Mouse (Mus musculus): Measurements from ENCODE around the gene Fbxo46. TPM values are rescaled to one million over a fixed set of nuclear protein-coding genes. Genes with fewer than 3 reads are reported as not detected.

Fbxo46 gene
- total RNA-seq, 2 experiments from 2014 or later, result 0.77 to 2.1 TPM

Other genes starting within 250 kb of the Fbxo46 start
- gene Pglyrp1, start 248.5 kb upstream of the Fbxo46 start, total RNA-seq (2015; ENCODE audit: low replicate concordance), result 330 and 397 TPM in 2 replicates
- gene Pglyrp1, start 248.5 kb upstream of the Fbxo46 start, total RNA-seq (2017; ENCODE audit: low replicate concordance), result 26.8 and 56.7 TPM in 2 replicates
- 5.2 TPM in 1 of 2 replicates, not detected in the other for gene Ccdc61, start 209.4 kb upstream of the Fbxo46 start, total RNA-seq (2015; ENCODE audit: low replicate concordance)
- 5.8 and 16.9 TPM in 2 replicates for gene Ccdc61, start 209.4 kb upstream of the Fbxo46 start, total RNA-seq (2017; ENCODE audit: low replicate concordance)
- gene Nova2, start 194.0 kb upstream of the Fbxo46 start, total RNA-seq (2015; ENCODE audit: low replicate concordance), result not detected in 2 replicates
- not detected in 2 replicates for gene Nova2, start 194.0 kb upstream of the Fbxo46 start, total RNA-seq (2017; ENCODE audit: low replicate concordance)
- not detected in 2 replicates for gene Nanos2, start 132.5 kb upstream of the Fbxo46 start, total RNA-seq (2015; ENCODE audit: low replicate concordance)
- gene Nanos2, start 132.5 kb upstream of the Fbxo46 start, total RNA-seq (2017; ENCODE audit: low replicate concordance), result not detected in 2 replicates
- not detected in 2 replicates for gene Mypop, start 128.6 kb upstream of the Fbxo46 start, total RNA-seq (2015; ENCODE audit: low replicate concordance)
- gene Mypop, start 128.6 kb upstream of the Fbxo46 start, total RNA-seq (2017; ENCODE audit: low replicate concordance), result 0.43 TPM in 1 of 2 replicates, not detected in the other
- gene Irf2bp1, start 115.8 kb upstream of the Fbxo46 start, total RNA-seq (2015; ENCODE audit: low replicate concordance), result 5.6 and 7.3 TPM in 2 replicates
- 0.77 and 3.9 TPM in 2 replicates for gene Irf2bp1, start 115.8 kb upstream of the Fbxo46 start, total RNA-seq (2017; ENCODE audit: low replicate concordance)
- gene Foxa3, start 96.3 kb upstream of the Fbxo46 start, total RNA-seq (2015; ENCODE audit: low replicate concordance), result not detected in 2 replicates
- not detected in 2 replicates for gene Foxa3, start 96.3 kb upstream of the Fbxo46 start, total RNA-seq (2017; ENCODE audit: low replicate concordance)
- 15.2 and 35.9 TPM in 2 replicates for gene Sympk, start 95.5 kb upstream of the Fbxo46 start, total RNA-seq (2015; ENCODE audit: low replicate concordance)
- gene Sympk, start 95.5 kb upstream of the Fbxo46 start, total RNA-seq (2017; ENCODE audit: low replicate concordance), result 7.8 and 21.0 TPM in 2 replicates
- not detected in 2 replicates for gene Rsph6a, start 65.2 kb upstream of the Fbxo46 start, total RNA-seq (2015; ENCODE audit: low replicate concordance)
- not detected in 2 replicates for gene Rsph6a, start 65.2 kb upstream of the Fbxo46 start, total RNA-seq (2017; ENCODE audit: low replicate concordance)
- 1.9 and 3.1 TPM in 2 replicates for gene Dmwd, start 43.6 kb upstream of the Fbxo46 start, total RNA-seq (2015; ENCODE audit: low replicate concordance)
- 1.0 and 2.6 TPM in 2 replicates for gene Dmwd, start 43.6 kb upstream of the Fbxo46 start, total RNA-seq (2017; ENCODE audit: low replicate concordance)
- 3.8 TPM in 1 of 2 replicates, not detected in the other for gene Dmpk, start 36.0 kb upstream of the Fbxo46 start, total RNA-seq (2015; ENCODE audit: low replicate concordance)
- 4.3 and 6.0 TPM in 2 replicates for gene Dmpk, start 36.0 kb upstream of the Fbxo46 start, total RNA-seq (2017; ENCODE audit: low replicate concordance)
- gene Six5, start 25.3 kb upstream of the Fbxo46 start, total RNA-seq (2015; ENCODE audit: low replicate concordance), result 0.42 TPM in 1 of 2 replicates, not detected in the other
- not detected in 2 replicates for gene Six5, start 25.3 kb upstream of the Fbxo46 start, total RNA-seq (2017; ENCODE audit: low replicate concordance)
- not detected in 2 replicates for gene Gm4969, start 1.5 kb upstream of the Fbxo46 start, total RNA-seq (2015; ENCODE audit: low replicate concordance)
- gene Gm4969, start 1.5 kb upstream of the Fbxo46 start, total RNA-seq (2017; ENCODE audit: low replicate concordance), result 0.28 TPM in 1 of 2 replicates, not detected in the other
- 1.3 and 6.7 TPM in 2 replicates for gene Qpctl, start 29.4 kb downstream of the Fbxo46 start, total RNA-seq (2015; ENCODE audit: low replicate concordance)
- 0.70 and 1.3 TPM in 2 replicates for gene Qpctl, start 29.4 kb downstream of the Fbxo46 start, total RNA-seq (2017; ENCODE audit: low replicate concordance)
- gene Snrpd2, start 29.9 kb downstream of the Fbxo46 start, total RNA-seq (2015; ENCODE audit: low replicate concordance), result 15.0 TPM in 2 replicates
- 20.2 and 22.0 TPM in 2 replicates for gene Snrpd2, start 29.9 kb downstream of the Fbxo46 start, total RNA-seq (2017; ENCODE audit: low replicate concordance)
- 0.42 TPM in 1 of 2 replicates, not detected in the other for gene Gipr, start 46.3 kb downstream of the Fbxo46 start, total RNA-seq (2015; ENCODE audit: low replicate concordance)
- not detected in 2 replicates for gene Gipr, start 46.3 kb downstream of the Fbxo46 start, total RNA-seq (2017; ENCODE audit: low replicate concordance)
- gene Eml2, start 56.6 kb downstream of the Fbxo46 start, total RNA-seq (2015; ENCODE audit: low replicate concordance), result 1.5 and 2.1 TPM in 2 replicates
- gene Eml2, start 56.6 kb downstream of the Fbxo46 start, total RNA-seq (2017; ENCODE audit: low replicate concordance), result 2.8 and 3.7 TPM in 2 replicates
- gene Gpr4, start 92.7 kb downstream of the Fbxo46 start, total RNA-seq (2015; ENCODE audit: low replicate concordance), result 0.19 TPM in 1 of 2 replicates, not detected in the other
- gene Gpr4, start 92.7 kb downstream of the Fbxo46 start, total RNA-seq (2017; ENCODE audit: low replicate concordance), result not detected in 2 replicates
- 6.5 and 7.7 TPM in 2 replicates for gene Opa3, start 108.5 kb downstream of the Fbxo46 start, total RNA-seq (2015; ENCODE audit: low replicate concordance)
- gene Opa3, start 108.5 kb downstream of the Fbxo46 start, total RNA-seq (2017; ENCODE audit: low replicate concordance), result 2.1 and 5.6 TPM in 2 replicates
- 34.6 and 35.9 TPM in 2 replicates for gene Vasp, start 152.0 kb downstream of the Fbxo46 start, total RNA-seq (2015; ENCODE audit: low replicate concordance)
- 32.5 and 56.6 TPM in 2 replicates for gene Vasp, start 152.0 kb downstream of the Fbxo46 start, total RNA-seq (2017; ENCODE audit: low replicate concordance)
- gene Ppm1n, start 160.2 kb downstream of the Fbxo46 start, total RNA-seq (2015; ENCODE audit: low replicate concordance), result not detected in 2 replicates
- gene Ppm1n, start 160.2 kb downstream of the Fbxo46 start, total RNA-seq (2017; ENCODE audit: low replicate concordance), result not detected in 2 replicates
- gene Rtn2, start 162.8 kb downstream of the Fbxo46 start, total RNA-seq (2015; ENCODE audit: low replicate concordance), result not detected in 2 replicates
- gene Rtn2, start 162.8 kb downstream of the Fbxo46 start, total RNA-seq (2017; ENCODE audit: low replicate concordance), result not detected in 2 replicates
- 2.9 and 3.1 TPM in 2 replicates for gene Fosb, start 190.2 kb downstream of the Fbxo46 start, total RNA-seq (2015; ENCODE audit: low replicate concordance)
- 2.2 and 3.8 TPM in 2 replicates for gene Fosb, start 190.2 kb downstream of the Fbxo46 start, total RNA-seq (2017; ENCODE audit: low replicate concordance)
- 8.6 and 8.8 TPM in 2 replicates for gene Ercc1, start 224.9 kb downstream of the Fbxo46 start, total RNA-seq (2015; ENCODE audit: low replicate concordance)
- 4.6 and 5.2 TPM in 2 replicates for gene Ercc1, start 224.9 kb downstream of the Fbxo46 start, total RNA-seq (2017; ENCODE audit: low replicate concordance)
- 1.2 and 1.9 TPM in 2 replicates for gene Cd3eap, start 239.6 kb downstream of the Fbxo46 start, total RNA-seq (2015; ENCODE audit: low replicate concordance)
- 2.6 and 5.7 TPM in 2 replicates for gene Cd3eap, start 239.6 kb downstream of the Fbxo46 start, total RNA-seq (2017; ENCODE audit: low replicate concordance)
- gene Ppp1r13l, start 239.9 kb downstream of the Fbxo46 start, total RNA-seq (2015; ENCODE audit: low replicate concordance), result 0.19 and 3.3 TPM in 2 replicates
- not detected in 2 replicates for gene Ppp1r13l, start 239.9 kb downstream of the Fbxo46 start, total RNA-seq (2017; ENCODE audit: low replicate concordance)